Mouse (Mus musculus) adipocyte (in vitro differentiated cells): ENCODE measurements around the gene Atxn10.
A peak's percentile ranks its signal among the peaks of the same experiment; 100 is the strongest.

Source experiments
- DNase-seq: peaks from one replicate; pipeline ENCODE4 v3.0.0-alpha.2; 2016; ENCODE audit warnings: low spot score

The Atxn10 gene

DNA sequence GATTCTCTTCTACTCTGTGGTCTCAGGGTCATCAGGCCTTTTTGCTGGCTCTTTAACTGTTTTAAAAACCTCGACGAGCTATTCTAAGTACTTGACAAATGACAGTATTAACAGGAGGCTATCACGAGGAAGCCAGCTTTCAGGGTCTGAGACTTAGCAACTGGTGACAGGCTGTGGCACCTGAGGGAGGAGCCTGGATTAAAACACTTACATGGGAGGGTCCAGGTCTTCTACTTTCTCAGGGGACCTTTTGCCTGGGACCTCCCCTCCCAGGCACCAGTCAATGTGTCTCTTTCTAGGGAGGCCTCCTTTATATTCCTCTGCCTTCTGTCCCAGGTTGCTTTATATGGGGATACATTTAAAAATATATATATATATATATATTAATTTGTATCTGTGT lies 1.8 kb upstream of the Atxn10 start:
- DNase-seq: no peak

DNA sequence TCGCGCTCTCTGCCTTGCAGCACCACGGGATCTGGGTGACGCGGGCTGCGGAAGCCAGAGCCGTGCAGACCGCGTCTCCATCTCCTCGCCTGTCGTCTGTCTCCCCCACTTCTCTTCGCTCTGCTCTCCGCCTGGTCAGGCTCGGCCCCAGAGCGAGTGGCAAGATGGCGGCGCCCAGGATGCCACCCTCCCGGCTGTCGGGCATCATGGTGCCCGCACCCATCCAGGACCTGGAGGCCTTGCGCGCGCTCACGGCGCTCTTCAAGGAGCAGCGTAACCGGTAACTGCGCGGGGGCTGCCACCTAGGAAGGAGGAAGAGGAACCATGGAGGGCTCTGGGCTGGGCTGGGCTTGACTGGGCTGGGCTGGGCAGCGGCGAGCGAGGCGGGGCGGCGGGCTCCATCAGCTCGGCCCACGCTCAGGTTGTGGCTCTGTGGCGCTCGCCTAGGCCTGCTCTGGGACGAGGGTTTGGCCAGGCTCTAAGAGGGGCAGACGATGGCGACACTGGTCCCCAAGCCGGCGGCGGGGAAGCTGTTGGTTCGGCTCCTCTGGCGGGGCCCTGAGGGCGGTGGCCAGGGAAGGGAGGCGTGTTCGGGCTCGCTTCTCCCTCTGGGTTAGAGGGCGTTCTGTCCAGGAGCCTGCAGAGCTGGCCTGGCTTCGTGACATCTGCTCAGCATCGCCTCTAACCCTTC lies 401 bp downstream of the Atxn10 start:
- peak; percentile 82 for DNase-seq

DNA sequence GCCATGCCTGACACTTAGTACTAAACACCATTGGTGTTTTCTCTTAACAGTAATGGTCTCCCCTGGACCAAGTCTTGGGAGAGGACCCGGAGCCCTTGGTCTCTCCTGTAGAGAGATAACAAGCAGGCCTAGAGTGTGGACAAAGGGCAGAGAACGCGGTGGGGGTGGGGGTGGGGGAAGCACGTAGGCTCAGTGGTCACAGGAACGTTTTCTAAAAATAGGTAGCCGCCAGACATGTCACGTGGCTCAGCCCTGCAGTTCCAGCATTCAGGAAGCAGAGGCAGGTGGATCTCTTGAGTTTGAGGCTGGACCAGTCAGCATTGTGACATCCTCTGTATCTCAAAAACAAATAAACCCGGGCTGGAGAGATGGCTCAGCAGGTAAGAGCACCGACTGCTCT lies 1.2 kb downstream of the Atxn10 start:
- DNase-seq: no peak

DNA sequence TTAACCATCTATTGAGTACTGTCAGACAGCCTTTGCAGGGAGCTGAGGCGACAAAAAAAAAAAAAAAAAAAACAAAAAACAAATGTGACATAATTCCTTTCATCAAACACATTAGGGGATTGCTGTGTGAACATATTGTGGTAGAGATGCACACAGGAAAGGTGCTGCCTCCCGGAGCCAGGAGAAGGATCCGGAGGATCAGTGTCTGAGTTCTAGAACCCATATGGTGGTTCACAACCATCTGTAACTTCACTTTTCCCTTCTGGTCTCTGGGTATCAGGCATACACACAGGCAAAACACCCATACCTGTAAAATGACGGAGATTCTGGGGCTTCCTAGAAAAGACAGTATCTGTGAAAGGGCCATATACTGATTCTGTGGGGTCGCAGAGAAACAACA lies 1.9 kb downstream of the Atxn10 start:
- no peak for DNase-seq

DNA sequence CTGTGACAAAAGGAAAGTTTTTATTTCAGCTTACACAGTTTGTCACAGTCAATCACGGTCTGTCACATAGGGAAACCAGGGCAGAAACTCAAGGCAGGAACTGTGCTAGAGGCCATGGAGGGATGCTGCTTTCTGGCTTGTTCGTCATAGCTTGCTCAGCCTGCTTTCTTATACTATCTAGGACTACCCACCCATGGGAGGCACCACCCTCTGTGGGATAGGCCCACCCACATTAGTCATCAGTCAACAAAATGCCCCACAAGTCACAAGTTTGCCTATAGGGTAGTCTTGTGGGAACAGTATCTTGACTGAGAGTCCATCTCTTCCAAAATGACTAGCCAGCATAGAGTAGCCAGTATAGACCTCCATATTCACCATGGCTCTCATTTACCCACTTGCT lies 6.2 kb downstream of the Atxn10 start:
- no peak for DNase-seq

DNA sequence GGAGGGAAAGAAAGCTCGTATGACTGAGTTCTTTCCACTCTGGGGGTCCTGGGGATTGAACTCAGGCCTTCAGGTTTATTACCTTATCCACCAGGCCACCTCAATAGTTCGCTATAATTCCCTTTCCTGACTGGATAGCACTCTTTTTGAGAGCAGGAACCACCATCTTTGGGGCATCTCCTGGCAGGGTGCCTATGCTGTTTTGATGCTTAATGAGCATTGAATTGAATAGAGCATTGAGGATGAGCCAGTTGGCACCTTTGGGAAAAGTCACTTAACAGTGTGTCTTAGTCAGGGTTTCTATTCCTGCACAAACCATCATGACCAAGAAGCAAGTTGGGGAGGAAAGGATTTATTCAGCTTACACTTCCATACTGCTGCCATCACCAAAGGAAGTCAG lies 8.6 kb downstream of the Atxn10 start:
- no peak for DNase-seq

DNA sequence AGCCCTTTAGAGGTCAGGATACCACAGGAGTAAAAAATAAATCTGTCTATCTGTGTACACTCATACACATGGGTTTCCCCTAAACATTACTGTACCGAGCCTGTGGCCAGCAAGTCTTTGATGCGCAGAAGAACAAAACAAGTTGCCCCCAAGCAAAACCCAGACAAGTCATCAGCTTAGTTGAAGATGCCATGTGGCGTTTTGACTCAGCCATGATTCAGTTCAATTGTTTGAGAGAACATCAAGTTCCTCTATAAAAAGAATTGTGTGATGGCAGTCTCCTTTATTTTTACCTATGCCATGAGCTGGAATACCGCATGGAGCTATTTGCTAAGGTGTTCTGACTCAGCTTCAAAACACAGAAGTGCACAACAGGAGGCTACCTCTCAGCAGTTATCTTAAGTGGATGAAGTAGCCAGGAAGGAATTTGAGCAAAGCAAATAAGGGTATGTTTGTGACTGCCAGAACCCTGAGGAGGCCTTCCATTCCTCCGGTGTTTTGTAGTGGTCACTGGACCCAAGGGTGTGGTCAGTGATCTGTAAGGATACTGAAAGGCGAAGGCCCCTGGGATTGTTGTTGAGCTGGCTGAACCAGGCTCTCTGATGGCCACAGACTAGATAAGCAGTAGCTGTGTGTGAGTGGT lies 11.1 kb downstream of the Atxn10 start:
- DNase-seq: no peak

DNA sequence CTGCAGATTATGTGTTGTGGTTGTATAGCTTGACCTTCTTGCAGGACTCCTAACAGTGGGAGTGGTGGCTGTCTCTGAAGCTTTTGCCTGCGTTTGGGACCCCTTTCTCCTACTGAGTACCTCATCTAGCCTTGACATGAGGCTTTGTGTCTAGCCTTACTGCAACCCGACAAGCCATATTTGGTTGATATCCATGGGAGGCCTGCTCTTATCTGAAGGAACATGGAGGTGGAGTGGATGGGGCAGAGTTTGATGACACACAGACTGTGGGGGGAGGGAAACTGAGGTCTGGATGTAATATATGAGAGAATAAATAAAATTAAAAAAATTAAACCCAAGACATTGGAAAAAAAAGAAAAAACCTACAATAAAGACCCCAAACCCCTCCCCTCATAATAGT lies 14.1 kb downstream of the Atxn10 start:
- no peak for DNase-seq

DNA sequence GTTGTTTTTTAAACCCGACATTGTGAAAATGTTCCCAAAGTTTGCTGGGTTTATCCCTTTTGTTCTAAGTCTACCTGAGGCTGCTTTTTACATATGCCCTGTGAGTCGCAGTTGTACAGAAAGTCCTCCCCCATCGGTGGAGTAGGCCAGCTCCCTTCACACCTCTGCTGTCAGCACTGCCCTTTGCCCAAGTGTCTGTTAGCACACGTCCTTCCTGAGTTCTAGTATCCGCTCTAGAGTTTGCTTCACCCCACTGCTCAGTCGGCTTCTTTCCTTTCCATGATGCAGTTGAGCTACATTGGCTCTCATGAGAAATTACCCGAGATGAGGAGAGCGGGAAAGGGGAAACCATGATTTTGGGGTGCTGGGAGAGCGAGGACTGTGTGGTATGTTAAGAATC lies 18.0 kb downstream of the Atxn10 start:
- DNase-seq: no peak

DNA sequence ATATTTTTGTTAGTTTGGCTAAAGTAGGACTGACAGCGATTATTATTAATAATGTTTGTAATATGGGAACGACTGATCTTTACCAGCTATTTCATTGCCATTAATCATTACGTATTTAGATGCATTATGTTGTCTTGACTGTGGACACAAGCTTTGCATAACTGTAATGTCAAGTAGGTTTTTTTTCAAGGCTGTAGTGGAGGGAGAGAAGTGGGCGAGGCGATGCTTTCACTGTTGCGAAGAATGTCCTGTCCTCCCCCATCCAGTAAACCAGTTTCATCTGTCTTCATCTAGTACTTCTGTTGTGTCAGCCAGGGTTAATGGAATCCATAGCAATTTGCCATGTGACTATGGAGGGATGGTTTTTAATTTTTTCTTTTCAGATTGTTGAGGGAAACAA lies 20.1 kb downstream of the Atxn10 start:
- no peak for DNase-seq

DNA sequence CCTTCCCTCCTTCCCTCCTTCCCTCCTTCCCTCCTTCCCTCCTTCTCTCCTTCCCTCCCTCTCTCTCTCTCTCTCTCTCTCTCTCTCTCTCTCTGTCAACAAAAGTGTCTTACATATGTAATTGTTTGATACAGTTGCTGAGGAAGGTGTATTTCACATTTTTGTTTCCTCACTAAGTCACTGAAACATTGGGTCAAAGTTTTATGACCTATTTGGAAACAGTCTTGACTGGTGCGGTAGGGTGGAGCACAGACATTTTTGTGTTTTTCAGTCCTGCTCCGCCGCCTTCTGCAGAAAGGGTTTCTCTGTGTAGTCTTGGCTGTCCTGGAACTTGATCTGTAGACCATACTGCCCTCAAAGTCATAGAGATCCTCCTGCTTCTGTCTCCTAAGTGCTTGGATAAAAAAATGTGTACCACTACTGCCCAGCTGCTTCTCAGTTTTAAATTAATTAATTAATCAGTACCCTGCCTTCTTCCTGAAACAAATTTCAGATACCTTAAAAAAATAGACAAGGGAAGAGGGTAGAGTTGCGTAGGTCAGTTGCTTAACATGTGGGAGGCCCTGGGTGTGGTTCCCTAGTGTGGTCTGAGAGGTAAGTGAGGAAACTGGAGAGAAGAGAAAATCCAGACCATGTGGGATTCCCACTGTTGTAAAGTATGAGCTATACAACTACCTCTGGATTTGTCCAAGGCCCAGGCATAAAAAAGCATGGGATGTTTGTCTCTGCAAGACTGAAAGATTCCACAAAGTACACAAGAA lies 21.6 kb downstream of the Atxn10 start:
- peak; percentile 9 for DNase-seq

DNA sequence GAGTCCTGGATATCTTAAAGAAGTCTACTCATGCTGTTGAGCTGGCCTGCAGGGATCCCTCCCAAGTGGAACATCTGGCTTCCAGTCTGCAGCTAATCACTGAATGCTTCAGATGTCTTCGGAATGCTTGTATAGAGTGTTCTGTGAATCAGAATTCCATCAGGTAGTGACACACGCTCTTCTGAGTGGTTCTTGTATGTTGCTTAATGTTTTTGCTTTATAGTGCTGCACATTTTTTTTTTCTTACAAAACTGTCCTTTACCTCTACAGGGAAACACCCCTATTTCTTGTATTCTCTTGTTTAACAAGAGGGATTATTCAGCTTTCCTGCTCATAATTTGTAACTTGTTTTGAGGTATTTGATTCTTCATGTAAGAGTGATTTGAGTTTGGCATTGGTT lies 23.4 kb downstream of the Atxn10 start:
- DNase-seq: no peak

DNA sequence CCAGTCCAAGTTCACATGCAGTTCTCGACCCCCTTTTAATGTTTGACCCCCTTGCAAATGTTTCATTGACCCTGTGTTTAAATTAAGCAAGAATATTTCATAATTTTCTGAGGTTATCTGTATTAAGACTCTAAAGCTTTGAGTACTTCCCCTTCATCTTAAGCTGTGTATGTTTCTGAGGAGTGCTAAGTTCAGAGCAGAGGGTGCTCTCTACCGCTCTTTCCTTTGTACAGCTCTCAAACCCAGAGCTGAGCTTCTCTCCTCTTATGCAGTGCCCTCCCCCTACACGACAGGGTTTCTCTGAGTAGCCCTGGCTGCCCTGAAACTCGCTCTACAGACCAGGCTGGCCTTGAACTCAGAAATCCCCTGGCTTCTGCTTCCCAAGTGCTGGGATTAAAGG lies 23.9 kb downstream of the Atxn10 start:
- no peak for DNase-seq

DNA sequence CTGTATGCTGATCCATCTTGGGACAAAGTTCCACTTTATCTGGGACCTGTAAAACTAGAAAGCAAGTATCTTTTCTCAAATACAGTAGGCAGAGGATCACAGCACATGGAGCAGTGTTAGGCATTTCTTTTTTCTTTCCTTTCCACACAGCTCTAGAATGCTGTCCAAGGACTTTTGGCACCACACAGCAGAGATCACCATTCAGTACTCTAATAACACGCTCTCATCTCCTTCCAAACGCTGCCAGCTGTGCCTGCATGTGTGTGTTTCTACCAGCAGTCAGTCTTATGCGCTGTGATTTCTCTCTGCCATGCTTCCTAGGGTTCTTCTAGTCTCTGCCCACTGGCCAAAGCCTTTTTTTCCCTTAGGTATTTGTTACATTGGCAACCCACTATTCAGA lies 28.3 kb downstream of the Atxn10 start:
- peak; percentile 63 for DNase-seq

DNA sequence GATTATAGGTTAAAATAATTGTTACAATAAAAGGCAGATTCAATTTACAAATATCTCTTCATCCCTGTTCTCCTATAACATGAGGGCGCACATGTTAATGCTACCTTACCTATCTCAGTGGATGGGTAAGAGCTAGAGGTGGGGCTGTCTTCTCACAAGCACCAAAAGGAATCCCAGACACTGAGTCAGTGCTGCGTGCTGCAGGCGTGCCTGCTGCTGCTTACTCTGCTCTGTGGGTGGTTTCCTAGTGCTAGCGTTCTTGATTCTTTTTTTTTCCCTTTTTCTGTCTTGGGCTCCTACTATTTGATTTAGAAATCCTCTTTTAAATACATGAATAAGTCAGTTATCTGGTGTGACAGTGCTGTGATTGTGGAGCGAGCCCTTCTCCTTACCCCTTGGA lies 30.9 kb downstream of the Atxn10 start:
- no peak for DNase-seq

DNA sequence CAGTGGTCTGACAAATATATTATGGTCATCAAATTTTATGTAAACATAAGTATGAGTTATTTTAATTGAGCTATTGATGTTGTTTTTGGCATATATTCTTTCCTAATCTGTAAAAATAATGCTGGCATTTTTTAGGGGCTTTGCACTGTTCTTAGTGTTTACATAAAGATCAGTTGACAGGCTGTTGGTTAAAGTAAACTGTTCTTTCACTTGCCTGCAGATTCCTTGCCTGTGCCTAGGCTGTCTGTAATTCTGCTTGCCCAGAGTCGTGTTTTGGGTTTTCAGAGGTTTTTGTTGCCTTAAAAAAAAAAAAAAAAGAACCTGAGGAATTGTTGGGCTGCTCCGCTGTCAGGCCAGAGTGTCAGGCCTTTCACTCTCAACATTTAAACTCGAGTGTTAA lies 33.7 kb downstream of the Atxn10 start:
- no peak for DNase-seq

DNA sequence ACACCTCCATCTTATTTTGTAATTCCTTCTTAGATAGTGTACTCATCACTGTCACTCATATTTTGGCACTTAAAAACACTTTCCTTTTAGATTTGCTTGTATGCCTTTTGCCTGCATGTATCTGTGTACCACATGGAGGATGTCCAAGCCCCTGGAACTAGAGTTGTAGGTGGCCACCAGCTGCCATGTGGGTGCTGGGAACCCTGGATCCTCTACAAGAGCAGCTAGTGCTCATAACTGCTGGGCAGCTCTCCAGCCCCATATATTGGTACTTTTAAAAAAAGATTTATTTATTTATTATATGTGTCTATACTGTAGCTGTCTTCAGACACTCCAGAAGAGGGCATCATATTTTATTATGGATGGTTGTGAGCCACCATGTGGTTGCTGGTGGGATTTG lies 37.1 kb downstream of the Atxn10 start:
- no peak for DNase-seq

DNA sequence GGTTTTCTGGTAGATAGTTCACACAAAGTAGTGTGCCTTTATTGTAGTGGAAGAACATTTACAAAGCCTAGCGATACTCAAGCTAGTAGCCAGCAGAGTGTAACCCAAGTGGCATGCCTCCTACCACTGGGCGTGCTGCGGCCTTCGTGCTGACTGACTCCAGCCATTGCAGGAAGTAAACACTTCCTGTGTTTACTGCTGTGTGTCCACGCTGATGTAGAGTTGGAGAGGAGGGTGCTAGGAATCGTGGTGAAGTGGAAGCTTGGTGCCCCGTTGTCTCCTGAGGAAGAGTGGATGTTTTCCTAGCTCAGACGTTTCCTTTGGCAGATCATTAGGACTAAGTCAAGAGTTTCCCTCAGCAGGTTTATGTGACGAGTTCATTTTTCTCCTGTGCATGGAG lies 47.4 kb downstream of the Atxn10 start:
- no peak for DNase-seq

DNA sequence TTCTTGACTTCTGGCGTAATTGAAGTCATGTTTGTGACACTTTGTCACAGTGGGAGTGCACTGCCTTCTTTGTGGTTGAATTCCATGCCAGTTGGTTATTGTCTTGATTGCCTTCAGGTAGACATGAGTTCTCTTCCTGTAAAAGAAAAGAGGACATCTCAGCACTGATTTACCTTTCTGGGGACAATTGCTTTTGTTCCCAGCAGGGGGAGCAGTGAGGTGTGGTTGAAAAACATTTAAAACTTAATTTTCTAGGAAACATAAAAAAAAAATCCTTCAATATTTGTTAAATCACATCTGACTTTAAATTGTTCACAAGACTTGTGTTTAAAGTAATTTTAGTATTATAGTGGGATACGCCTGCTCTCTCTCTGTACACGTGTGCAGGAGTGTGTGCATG lies 52.7 kb downstream of the Atxn10 start:
- peak; percentile 21 for DNase-seq

DNA sequence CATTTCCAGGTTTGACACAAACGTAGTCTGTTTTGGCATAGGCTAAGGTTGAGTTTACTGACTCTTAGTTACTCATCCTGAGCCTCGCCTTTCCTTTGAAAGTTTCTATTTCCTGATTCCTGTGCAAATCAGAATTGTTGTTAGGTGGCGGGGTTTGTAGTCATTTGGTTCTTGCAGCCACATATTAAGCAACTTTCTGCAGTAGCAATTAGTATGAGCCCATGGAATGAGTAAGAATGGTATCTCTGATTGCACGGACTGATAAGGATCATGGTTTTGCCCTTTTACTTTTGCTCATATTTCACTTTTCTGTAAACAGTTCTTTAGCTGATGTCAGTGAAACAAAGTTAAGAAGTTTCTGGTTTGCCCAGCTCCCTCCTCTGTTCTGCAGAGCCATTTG lies 53.9 kb downstream of the Atxn10 start:
- DNase-seq: no peak

DNA sequence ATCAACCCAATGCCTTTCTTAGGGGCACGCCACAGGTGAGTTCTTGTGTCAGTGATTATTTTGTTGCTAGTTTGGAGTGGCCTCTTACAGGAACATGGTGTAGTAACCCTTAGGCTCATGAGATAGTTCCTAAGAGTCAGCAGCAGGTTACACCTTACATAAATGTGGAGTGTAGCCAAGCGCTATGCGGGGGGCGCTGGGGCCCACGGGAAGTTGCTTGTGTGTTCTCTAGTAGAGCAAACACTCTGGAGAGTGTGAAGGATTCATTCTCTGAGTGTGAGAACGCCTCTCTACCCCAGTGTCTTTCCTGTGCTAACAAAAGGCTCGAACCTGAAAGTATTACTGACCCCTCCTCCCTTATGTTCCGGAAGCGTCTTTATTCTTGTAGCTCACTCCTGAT lies 59.3 kb downstream of the Atxn10 start:
- no peak for DNase-seq

DNA sequence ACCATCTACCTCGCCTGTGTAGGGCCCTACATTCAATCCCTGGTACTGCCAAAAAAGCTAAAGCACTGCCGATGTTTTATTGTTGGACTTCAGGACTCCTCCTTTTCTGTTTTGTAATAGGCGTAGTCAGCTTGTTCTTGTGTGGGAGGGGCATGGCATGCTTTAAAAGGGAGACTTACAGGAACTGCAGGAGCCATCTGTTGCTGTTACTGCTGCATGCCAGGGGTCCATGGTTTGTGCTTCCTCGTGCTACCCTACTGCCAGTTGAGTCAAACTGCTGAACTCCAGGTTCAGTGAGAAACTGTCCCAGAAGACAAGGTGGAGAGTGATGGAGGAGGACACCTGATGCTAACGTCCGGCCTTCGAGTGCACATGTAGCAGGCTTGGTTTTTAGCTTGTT lies 65.9 kb downstream of the Atxn10 start:
- no peak for DNase-seq

DNA sequence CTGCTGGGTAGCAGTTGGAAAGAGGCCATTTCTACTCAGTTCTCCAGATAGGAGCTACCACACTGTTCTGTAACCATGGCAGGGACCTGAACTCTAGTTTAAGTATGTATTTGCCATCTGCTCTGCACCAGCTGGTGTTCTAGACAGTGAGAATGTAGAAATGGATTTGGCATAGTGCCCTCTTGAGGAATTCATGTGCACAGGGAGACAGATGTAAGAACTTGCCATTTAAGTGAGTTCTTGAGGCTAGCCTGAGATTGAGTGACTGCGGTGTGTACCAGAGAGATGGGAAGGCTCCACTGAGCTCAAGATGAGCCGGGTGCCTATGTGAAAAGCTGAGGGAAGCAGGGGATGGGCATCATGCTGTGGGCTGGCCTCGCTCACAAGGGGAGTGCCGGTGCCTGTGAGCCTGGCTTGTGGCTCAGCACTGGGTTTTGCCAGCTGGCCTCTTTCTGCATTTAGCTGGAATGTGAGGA lies 67.2 kb downstream of the Atxn10 start:
- DNase-seq: peak; percentile 67
